Mouse (Mus musculus): Measurements from ENCODE around the gene Ifrd1. TPM values are rescaled to one million over a fixed set of nuclear protein-coding genes. Genes with fewer than 3 reads are reported as not detected.
"Not testable (repeated sequence)": the region's sequence is repeated elsewhere in the genome, so short reads cannot be mapped to it uniquely, and the experiment has no call there.

Gene Ifrd1
- polyA plus RNA-seq, 1 experiment from 2014 or later = 117 TPM

DNA sequence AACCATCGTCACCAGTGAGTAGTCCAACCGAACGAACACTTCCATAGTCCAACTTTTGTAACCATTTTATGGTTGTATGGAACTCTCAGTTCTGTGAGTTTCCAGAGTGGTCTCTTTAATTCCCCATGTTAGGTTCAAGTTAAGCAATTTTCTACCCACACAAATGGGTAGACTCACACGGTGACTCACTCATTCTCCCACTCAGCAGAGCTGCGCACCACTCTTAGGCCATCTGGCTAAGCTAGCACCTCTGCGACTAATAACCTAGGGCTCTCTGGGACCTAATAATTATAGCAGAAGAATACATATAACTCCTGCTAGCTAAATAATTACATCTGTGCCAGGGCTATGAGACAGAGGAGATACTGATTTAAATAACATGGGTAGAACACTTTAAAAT, 14.7 kb upstream of the Ifrd1 start:
- no peaks in the 10 kb centered on the region for H3K36me3 ChIP-seq (ENCODE audit: control insufficient read depth, insufficient read depth, low read length)
- WGBS = 89% methylated on average over 6 of the region's 6 CpGs
- no peaks in the 10 kb centered on the region; the same call in 1 of the 2 replicates for H3K4me1 ChIP-seq (replicated peaks; ENCODE audit: control insufficient read depth, insufficient read depth, low read length)
- no peak overlapping the region for H3K4me2 ChIP-seq (ENCODE audit: low read depth, low read length)
- H3K9ac ChIP-seq (ENCODE audit: low read length) = no peak overlapping the region
- no peaks in the 10 kb centered on the region for H3K27me3 ChIP-seq (ENCODE audit: control insufficient read depth, insufficient read depth, low read depth, low read length)
- no peak overlapping the region for H3K27ac ChIP-seq (ENCODE audit: low read length)
- ATAC-seq (ENCODE audit: low read depth) = no peak
- H3K4me3 ChIP-seq (ENCODE audit: low read length) = no peak overlapping the region
- no peaks in the 10 kb centered on the region for H3K9me3 ChIP-seq (ENCODE audit: control insufficient read depth, low read length)

DNA sequence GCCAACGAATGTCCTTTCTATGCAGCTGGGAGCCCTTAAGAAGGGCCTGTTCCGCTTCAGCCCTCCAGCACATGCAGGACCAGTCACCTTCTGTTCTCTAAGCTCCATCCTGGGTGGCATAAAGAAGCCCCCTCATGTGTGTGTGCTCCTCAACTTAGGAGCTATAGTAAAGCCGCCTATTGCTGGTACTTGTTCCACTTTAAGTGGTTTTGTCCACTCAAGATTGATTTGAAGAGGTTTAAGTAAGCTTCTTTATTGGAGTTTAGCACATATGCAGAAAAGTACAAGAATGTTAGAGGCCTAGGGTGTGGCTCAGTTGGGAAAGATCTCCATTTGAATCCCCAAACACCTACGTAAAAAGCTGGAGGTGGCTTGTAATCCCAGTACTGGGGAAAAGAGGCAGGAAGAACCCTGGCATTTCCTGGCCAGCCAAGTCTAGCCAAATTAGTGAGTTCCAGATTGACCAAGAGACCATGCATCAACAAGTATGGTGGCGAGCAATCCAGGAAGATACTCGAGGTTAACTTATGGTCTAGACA, 10.2 kb upstream of the Ifrd1 start:
- Histone ChIP-seq H3K9me3 (ENCODE audit: control insufficient read depth, low read length) (no peaks in the 10 kb centered on the region), H3K4me3 (ENCODE audit: low read length) (no peak overlapping the region), H3K4me2 (ENCODE audit: low read depth, low read length) (no peak overlapping the region), H3K27ac (ENCODE audit: low read length) (no peak overlapping the region), H3K9ac (ENCODE audit: low read length) (no peak overlapping the region), H3K27me3 (ENCODE audit: control insufficient read depth, insufficient read depth, low read depth, low read length) (no peaks in the 10 kb centered on the region), H3K4me1 (replicated peaks; ENCODE audit: control insufficient read depth, insufficient read depth, low read length) (no peaks in the 10 kb centered on the region; the same call in 1 of the 2 replicates), H3K36me3 (ENCODE audit: control insufficient read depth, insufficient read depth, low read length) (no peaks in the 10 kb centered on the region)
- 70% methylated on average over 6 of the region's 6 CpGs for WGBS
- ATAC-seq (ENCODE audit: low read depth) = peak; percentile 41

DNA sequence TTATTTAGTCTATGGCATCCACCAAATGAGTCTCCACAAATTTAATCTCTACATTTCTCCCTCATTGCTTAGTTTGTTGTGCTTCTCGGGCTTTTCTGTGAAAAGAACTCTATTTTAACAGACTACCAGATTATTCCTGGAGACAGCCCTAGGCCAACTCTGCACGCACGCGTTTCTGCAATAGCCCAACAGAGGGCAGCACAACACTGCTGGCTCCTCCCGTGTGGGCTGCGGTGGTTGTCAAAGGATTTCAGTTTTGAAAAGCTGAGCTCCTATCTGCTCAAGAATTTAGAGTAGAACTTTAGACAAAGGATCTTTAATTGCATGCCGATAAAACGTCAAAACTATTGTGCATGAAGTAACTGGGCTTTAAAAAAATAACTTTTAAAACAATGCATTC, 8.9 kb upstream of the Ifrd1 start:
- Histone ChIP-seq H3K27ac (ENCODE audit: low read length) (no peak overlapping the region), H3K4me3 (ENCODE audit: low read length) (no peak overlapping the region), H3K4me1 (replicated peaks; ENCODE audit: control insufficient read depth, insufficient read depth, low read length) (no peaks in the 10 kb centered on the region; the same call in 1 of the 2 replicates), H3K9me3 (ENCODE audit: control insufficient read depth, low read length) (no peaks in the 10 kb centered on the region), H3K27me3 (ENCODE audit: control insufficient read depth, insufficient read depth, low read depth, low read length) (no peaks in the 10 kb centered on the region), H3K4me2 (ENCODE audit: low read depth, low read length) (no peak overlapping the region), H3K36me3 (ENCODE audit: control insufficient read depth, insufficient read depth, low read length) (no peaks in the 10 kb centered on the region), H3K9ac (ENCODE audit: low read length) (no peak overlapping the region)
- 1% methylated on average over 8 of the region's 8 CpGs for WGBS
- peak; percentile 85 for ATAC-seq (ENCODE audit: low read depth)

DNA sequence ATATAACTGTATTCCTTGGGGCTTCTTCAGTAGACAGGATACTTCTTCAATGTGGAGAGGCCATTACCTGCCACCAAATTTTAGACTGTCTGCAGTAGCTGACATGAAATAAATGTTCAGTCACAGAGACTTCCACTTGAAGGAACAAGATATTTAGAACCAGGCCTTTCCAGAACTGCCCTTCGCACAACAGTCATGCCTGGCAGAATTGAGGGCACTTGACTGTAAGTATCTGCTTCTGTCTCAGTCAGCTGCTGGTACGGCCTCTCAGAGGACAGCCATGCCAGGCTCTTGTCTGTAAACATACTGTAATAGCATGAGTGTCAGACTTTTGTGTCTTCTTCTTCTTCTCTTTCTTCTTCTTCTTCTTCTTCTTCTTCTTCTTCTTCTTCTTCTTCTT, 8.2 kb upstream of the Ifrd1 start:
- H3K4me3 ChIP-seq (ENCODE audit: low read length) = no peak overlapping the region
- 75% methylated on average over 2 of the region's 2 CpGs for WGBS

DNA sequence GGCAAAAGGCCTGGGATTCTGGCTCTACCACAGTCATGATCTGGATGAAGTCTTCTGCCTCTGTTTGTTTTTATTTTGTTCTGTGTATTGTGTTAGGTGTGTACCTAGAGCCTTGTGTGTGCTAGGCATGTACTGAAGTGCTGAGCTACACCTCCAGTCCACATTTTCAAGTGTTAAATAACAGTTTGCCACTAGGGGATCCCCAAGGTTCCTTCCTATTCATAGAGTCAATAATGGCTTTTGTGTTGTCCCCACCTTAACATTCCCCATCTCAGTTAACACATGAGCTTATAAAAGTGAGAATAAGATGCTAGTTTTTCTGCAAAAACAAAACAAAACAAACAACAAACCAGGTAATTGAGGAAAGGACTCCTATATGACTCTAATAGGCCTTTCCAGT, 7.7 kb upstream of the Ifrd1 start:
- no peak overlapping the region for H3K9ac ChIP-seq (ENCODE audit: low read length)
- H3K27me3 ChIP-seq (ENCODE audit: control insufficient read depth, insufficient read depth, low read depth, low read length) = no peaks in the 10 kb centered on the region
- no peaks in the 10 kb centered on the region; the same call in 1 of the 2 replicates for H3K4me1 ChIP-seq (replicated peaks; ENCODE audit: control insufficient read depth, insufficient read depth, low read length)
- H3K27ac ChIP-seq (ENCODE audit: low read length) = no peak overlapping the region
- no peak overlapping the region for H3K4me3 ChIP-seq (ENCODE audit: low read length)
- no peak overlapping the region for H3K4me2 ChIP-seq (ENCODE audit: low read depth, low read length)
- H3K9me3 ChIP-seq (ENCODE audit: control insufficient read depth, low read length) = no peaks in the 10 kb centered on the region
- H3K36me3 ChIP-seq (ENCODE audit: control insufficient read depth, insufficient read depth, low read length) = no peaks in the 10 kb centered on the region
- no peak for ATAC-seq (ENCODE audit: low read depth)

More for the DNA sequence above, 8.2 kb upstream of the Ifrd1 start:
- Histone ChIP-seq H3K4me1 (replicated peaks; ENCODE audit: control insufficient read depth, insufficient read depth, low read length) (no peaks in the 10 kb centered on the region; the same call in 1 of the 2 replicates), H3K27me3 (ENCODE audit: control insufficient read depth, insufficient read depth, low read depth, low read length) (no peaks in the 10 kb centered on the region), H3K27ac (ENCODE audit: low read length) (no peak overlapping the region), H3K4me2 (ENCODE audit: low read depth, low read length) (no peak overlapping the region), H3K36me3 (ENCODE audit: control insufficient read depth, insufficient read depth, low read length) (no peaks in the 10 kb centered on the region), H3K9me3 (ENCODE audit: control insufficient read depth, low read length) (no peaks in the 10 kb centered on the region), H3K9ac (ENCODE audit: low read length) (no peak overlapping the region)
- no peak for ATAC-seq (ENCODE audit: low read depth)

DNA sequence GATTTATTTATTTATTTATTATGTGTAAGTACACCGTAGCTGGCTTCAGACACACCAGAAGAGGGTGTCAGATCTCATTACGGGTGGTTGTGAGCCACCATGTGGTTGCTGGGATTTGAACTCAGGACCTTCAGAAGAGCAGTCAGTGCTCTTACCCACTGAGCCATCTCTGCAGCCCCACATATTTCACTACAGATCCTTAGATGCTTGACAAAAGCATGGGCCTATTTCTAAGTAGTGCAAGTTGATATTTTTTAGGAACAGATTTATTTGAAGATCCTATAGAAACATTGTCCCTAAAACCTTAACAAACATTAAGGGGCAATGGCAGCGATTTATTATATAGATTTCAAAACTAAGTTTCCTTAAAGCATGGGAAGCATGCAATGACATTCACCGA, 7.0 kb upstream of the Ifrd1 start:
- not testable (repeated sequence) for H3K4me3 ChIP-seq (ENCODE audit: low read length); H3K36me3 ChIP-seq (ENCODE audit: control insufficient read depth, insufficient read depth, low read length); H3K4me2 ChIP-seq (ENCODE audit: low read depth, low read length); ATAC-seq (ENCODE audit: low read depth); H3K9ac ChIP-seq (ENCODE audit: low read length); H3K4me1 ChIP-seq (replicated peaks; ENCODE audit: control insufficient read depth, insufficient read depth, low read length); H3K27me3 ChIP-seq (ENCODE audit: control insufficient read depth, insufficient read depth, low read depth, low read length); H3K27ac ChIP-seq (ENCODE audit: low read length); H3K9me3 ChIP-seq (ENCODE audit: control insufficient read depth, low read length)
- 69% methylated on average over 4 of the region's 4 CpGs for WGBS

DNA sequence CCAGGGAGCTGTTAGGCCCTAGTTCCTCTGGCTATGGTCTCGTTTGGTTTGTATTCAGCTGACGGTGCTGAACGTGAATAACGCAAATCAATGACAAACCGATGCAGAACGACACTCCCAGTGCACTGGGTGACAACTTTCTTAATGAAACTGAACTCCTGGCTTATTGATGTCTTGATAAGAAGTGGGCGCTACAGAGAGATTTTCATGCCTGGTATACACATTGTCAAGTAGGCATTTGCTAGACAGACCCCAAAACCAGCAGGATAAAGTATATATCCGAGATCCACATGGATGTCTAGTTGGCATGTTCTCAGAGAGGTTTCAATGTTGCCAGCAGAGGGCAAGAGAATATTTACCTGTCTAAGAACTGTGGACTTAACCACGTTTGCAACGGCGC, 6.4 kb upstream of the Ifrd1 start:
- no peak overlapping the region for H3K9ac ChIP-seq (ENCODE audit: low read length)
- H3K27me3 ChIP-seq (ENCODE audit: control insufficient read depth, insufficient read depth, low read depth, low read length) = no peaks in the 10 kb centered on the region
- 86% methylated on average over 11 of the region's 11 CpGs for WGBS
- no peak overlapping the region for H3K4me3 ChIP-seq (ENCODE audit: low read length)
- no peaks in the 10 kb centered on the region for H3K9me3 ChIP-seq (ENCODE audit: control insufficient read depth, low read length)
- no peaks in the 10 kb centered on the region; the same call in 1 of the 2 replicates for H3K4me1 ChIP-seq (replicated peaks; ENCODE audit: control insufficient read depth, insufficient read depth, low read length)
- no peak overlapping the region for H3K27ac ChIP-seq (ENCODE audit: low read length)
- H3K36me3 ChIP-seq (ENCODE audit: control insufficient read depth, insufficient read depth, low read length) = no peaks in the 10 kb centered on the region
- H3K4me2 ChIP-seq (ENCODE audit: low read depth, low read length) = no peak overlapping the region
- ATAC-seq (ENCODE audit: low read depth) = no peak

DNA sequence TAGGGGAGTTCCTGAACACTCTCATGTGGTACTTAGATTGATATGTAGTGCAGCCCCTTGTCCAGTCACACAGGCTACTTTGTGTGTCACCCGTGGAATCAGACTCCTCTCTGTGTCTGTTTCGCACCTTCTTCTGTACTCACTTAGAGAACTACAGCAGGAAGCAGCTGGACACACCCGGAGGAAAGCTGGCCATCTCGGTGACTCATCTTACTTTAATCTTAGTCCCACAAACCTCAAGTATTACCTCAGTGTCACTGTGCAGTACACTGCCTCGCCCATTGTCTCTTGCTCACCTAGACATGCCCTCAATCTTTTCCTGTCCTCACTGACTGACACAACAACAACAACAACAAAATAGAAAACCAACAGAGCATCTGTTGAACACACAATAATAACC, 4.9 kb upstream of the Ifrd1 start:
- Histone ChIP-seq H3K4me1 (replicated peaks; ENCODE audit: control insufficient read depth, insufficient read depth, low read length) (peaks cover 9% of the 10 kb centered on the region), H3K27me3 (ENCODE audit: control insufficient read depth, insufficient read depth, low read depth, low read length) (no peaks in the 10 kb centered on the region), H3K9ac (ENCODE audit: low read length) (no peak overlapping the region), H3K4me3 (ENCODE audit: low read length) (no peak overlapping the region), H3K27ac (ENCODE audit: low read length) (no peak overlapping the region), H3K36me3 (ENCODE audit: control insufficient read depth, insufficient read depth, low read length) (no peaks in the 10 kb centered on the region), H3K9me3 (ENCODE audit: control insufficient read depth, low read length) (no peaks in the 10 kb centered on the region), H3K4me2 (ENCODE audit: low read depth, low read length) (no peak overlapping the region)
- 66% methylated on average over 5 of the region's 5 CpGs for WGBS
- ATAC-seq (ENCODE audit: low read depth) = no peak

DNA sequence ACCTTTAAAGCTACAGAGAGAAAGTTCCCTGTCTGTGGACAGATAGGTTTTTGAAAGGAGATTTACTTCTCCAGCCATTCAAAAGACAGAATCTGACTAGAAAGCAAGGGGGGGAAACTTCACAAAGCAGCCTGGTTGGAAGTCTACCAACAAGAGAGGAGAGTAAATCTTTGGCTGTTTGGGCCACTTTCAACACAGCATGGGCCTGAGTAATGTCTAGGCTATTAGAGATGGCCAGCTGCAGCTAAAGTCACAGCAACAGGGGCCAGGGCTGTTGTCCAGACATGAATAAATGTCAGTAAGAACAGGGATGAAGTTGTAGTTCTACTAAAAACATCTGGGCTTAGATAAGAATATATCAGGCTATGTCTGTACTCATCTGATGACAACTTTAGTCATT, 2.0 kb upstream of the Ifrd1 start:
- Histone ChIP-seq H3K9me3 (ENCODE audit: control insufficient read depth, low read length) (no peaks in the 10 kb centered on the region), H3K36me3 (ENCODE audit: control insufficient read depth, insufficient read depth, low read length) (no peaks in the 10 kb centered on the region), H3K27me3 (ENCODE audit: control insufficient read depth, insufficient read depth, low read depth, low read length) (no peaks in the 10 kb centered on the region), H3K9ac (ENCODE audit: low read length) (no peak overlapping the region), H3K4me3 (ENCODE audit: low read length) (no peak overlapping the region), H3K4me1 (replicated peaks; ENCODE audit: control insufficient read depth, insufficient read depth, low read length) (peaks cover 18% of the 10 kb centered on the region), H3K4me2 (ENCODE audit: low read depth, low read length) (no peak overlapping the region), H3K27ac (ENCODE audit: low read length) (no peak overlapping the region)
- peak; percentile 66 for ATAC-seq (ENCODE audit: low read depth)

DNA sequence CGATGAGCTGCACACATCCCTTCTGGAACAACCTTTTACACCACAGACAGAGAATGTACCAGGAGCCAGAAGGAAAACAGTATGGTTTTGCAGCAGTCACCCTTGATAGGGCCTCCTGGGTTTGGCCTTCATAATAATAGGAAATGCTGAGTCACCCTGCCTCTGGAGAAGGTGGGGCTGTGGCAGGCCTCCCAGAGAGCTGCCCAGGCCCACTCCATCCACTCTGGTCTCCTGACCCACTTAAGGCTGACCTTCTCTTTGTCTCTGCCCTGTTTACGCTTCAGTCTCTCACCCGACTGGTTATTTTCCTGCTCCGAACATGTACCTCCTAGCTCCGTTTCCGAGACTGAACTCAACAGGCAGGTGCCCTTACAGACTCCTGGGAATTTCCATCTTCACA, 328 bp downstream of the Ifrd1 start:
- Histone ChIP-seq H3K4me2 (ENCODE audit: low read depth, low read length) (no peak overlapping the region), H3K27me3 (ENCODE audit: control insufficient read depth, insufficient read depth, low read depth, low read length) (no peaks in the 10 kb centered on the region), H3K4me1 (replicated peaks; ENCODE audit: control insufficient read depth, insufficient read depth, low read length) (peaks cover 18% of the 10 kb centered on the region), H3K9ac (ENCODE audit: low read length) (no peak overlapping the region), H3K27ac (ENCODE audit: low read length) (peak overlapping the region; percentile 5; the same call in 1 of the 2 replicates), H3K36me3 (ENCODE audit: control insufficient read depth, insufficient read depth, low read length) (no peaks in the 10 kb centered on the region), H3K4me3 (ENCODE audit: low read length) (no peak overlapping the region), H3K9me3 (ENCODE audit: control insufficient read depth, low read length) (no peaks in the 10 kb centered on the region)
- 62% methylated on average over 6 of the region's 6 CpGs for WGBS
- ATAC-seq (ENCODE audit: low read depth) = peak; percentile 74

Data from lung, embryonic 16.5 days (tissue).